Mouse (Mus musculus): ENCODE measurements around the gene Tcf19. TPM values are rescaled to one million over a fixed set of nuclear protein-coding genes. Genes with fewer than 3 reads are reported as not detected.
"Not testable (repeated sequence)": the region's sequence is repeated elsewhere in the genome, so short reads cannot be mapped to it uniquely, and the experiment has no call there.

Tcf19 gene
- polyA plus RNA-seq, 3 experiments from 2014 or later, result 16.6 to 68.4 (median 21.5) TPM

DNA sequence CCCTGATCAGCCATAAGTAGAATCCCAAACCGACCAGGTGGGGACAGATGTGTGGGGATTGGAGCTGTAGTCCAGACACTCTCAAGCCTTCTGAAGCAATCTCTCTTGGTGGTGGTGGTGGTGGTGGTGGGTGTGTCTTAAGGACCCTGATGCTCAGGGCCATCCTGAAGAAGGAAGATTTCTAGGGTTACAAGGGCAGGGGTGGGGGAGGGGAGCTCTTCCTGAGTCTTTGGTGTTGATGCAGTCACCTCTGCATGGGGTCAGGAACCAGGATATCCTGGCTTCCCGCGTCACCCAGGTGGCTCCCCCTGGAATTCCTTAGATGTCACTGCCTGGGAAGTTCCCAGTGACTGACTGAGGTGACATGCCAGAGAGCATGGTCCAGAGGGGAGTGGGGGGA, 15.7 kb upstream of the Tcf19 start:
- ATAC-seq, result no peak

DNA sequence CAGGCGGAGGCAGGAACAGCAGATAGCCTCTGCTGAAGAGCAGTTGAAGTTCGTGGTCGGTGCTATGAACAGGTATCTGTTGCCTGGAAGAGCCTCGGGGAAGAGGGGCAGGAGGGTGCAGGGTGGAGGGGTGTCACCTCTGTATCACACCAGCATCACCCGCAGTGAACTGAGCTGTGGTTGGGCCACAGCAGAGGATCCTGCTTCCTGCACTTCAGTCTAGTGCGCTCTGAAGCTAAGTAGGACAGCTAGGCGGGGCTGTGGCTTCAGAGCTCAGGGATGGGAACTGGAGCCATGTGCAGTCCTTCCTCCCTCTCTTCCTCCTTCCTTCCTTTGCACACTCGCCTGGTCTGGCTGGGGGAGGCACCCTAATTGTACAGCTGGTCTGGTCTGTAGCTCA, 10.0 kb upstream of the Tcf19 start:
- no peak for ATAC-seq

DNA sequence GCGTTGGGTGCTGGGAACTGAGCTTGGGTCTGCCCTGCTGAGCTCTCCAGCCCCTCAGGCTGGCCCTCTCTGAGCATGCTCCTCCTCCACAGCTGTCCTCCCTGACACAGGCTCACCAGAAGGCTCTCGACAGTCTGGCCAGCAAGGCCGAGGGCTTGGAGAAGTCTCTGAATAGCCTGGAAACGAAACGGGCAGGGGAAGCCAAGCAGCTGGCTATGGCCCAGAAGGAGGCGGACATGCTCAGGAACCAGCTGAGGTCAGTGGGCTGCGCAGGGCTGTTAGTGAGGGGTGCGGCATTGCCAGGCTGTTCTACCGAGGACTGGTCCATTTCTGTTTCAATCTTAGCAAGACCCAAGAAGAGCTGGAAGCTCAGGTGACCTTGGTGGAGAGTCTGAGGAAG, 7.7 kb upstream of the Tcf19 start:
- ATAC-seq, result no peak

DNA sequence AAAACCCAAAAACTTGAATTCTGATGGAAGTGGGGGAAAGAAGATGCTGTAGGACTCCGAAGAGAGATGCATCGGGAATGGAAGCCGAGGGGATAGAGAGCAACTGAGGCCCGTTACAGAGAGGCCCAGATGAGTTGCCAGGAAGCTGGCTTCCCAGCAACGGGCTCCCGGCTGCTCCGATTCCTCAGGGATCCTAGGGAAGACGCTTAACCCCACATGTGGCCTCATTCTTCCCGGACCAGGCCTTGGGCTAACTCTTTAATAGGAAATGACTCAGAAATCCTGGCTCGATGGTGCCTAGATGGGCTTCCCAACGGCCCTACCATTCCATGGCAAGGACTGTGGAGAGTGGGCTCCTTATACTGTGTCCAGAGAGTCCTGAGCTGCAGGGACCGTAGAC, 902 bp upstream of the Tcf19 start:
- no peak for ATAC-seq

DNA sequence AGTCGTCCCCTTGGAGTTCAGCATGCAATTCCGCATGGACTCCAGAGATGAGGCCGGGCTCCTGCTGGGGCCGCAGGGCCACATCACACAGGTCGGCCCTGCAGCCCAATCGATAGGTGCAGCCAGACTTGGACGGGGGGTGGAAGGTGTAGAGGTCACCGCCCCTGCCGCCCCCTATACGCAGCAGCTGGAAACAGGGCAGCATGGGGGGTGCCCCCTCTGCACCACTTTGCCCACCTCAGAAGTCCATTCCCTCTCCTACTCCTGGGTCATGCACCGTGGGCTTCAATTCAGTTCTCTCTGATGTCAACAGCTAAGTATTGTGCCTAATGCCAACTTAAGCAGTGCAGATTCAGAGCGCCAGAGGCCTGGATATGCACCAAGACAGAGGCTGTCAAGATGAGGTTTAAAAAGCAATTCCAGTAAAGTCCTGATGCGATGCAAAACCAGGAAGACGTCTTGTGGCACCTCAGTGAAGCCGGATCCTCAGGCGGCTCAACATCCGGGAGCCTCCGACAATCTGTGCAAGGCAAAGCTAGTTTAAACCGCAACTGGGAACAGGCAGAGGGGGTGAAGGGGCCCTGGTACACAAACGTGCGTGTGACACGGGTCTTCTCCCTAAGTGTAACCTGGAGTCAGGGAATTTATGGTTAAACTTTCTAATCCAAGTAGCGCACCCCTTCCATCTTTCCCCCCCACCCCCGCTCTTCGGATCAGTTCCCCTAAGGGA, 548 bp downstream of the Tcf19 start:
- peak; percentile 29 for ATAC-seq

DNA sequence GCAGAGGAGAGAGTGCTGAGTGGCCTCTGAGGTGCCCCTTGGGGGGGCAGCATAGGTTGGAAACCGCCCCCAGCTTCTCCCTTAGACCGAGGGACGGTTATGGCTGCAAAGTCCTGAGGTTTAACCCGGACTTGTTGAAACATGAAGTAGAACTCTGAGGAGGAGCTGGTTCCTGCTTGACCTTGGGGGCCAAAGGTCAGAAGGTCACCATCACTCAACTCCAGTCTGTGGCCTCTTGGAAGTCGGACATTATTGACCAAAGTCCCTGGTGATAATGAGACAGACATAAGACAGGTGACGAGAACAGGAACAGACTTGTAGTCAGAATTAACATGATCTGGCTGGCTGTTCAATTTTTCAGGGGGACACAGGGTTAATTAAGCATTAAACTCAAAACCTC, 1.9 kb downstream of the Tcf19 start:
- no peak for ATAC-seq

DNA sequence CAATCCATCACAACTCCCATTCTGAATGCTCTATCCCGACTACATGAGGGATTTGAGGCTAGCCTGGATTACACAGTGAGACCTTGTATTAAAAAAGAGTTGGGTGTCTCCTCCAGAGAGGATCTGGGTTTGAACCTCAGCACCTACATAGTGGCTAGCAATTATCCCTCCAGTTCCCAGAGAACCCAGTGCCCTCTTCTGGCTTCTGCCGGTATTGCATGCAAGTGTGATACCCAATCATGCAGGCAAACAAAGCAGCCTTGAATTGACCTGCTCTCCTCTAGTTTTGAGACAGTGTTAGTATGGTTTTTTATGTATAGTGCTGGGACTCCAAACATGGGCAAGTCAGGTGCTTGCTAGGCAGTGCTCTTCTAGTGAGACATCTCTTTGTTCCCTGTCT, 2.7 kb downstream of the Tcf19 start:
- no peak for ATAC-seq

DNA sequence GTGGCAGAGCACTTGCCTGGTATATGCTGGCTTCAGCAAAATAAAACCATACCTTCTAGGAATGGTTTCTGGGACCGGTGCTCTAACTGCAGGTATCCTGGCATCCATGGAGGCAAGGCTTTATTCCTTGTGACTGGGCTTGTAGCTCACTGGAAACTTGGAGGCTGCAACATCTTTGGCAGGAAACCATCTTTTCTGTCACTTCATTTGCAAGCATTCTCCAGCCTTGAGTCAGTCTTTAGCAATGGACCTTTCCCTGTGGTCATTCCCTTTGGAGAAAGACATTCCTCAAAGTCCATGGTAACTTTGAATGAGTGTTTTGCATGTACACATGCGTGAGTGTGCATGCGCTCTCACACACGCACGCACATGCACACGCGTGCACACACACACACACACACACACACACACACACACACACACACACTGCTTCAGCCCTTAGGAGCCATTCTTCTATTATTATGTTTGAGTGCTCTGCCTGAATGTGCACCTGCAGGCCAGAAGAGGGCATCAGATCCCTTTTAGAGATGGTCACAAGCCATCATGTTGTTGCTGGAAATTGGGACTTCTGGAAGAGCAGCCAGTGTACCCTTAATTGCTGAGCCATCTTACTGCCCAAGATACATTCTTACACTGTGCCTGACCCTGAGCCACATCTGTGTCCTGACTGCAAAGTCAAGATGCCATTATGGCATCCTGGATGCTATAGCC, 3.6 kb downstream of the Tcf19 start:
- no peak for ATAC-seq

DNA sequence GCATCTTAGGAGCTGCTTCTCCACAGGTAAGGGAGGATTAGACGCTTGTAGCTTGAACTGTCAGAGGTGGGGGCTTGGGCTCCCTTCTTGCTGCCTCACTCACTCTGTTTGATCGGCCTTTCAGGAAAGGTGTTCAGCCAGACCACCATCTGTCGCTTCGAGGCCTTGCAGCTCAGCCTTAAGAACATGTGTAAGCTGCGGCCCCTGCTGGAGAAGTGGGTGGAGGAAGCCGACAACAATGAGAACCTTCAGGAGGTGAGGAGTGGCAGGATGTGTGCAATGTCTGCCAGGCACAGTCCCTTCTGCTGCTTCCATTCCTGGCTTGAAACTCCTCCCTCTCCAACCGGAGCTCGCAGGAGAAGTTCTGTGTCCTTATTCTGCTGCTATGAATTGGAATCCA, 7.3 kb downstream of the Tcf19 start:
- peak; percentile 67 for ATAC-seq

DNA sequence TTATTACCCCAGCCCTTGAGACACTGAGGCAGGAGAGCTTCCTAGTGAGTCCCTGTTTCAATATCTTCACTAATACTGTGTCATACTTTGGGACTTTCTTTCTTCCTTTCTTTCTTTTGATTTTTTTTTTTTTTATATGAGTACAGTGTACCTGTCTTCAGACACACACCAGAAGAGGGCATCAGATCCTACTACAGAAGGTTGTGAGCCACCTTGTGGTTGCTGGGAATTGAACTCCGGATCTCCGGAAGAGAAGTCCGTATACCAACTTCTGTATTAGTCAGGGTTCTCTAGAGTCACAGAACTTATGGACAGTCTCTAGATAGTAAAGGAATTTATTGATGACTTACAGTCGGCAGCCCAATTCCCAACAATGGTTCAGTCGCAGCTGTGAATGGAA, 8.3 kb downstream of the Tcf19 start:
- not testable (repeated sequence) for ATAC-seq

DNA sequence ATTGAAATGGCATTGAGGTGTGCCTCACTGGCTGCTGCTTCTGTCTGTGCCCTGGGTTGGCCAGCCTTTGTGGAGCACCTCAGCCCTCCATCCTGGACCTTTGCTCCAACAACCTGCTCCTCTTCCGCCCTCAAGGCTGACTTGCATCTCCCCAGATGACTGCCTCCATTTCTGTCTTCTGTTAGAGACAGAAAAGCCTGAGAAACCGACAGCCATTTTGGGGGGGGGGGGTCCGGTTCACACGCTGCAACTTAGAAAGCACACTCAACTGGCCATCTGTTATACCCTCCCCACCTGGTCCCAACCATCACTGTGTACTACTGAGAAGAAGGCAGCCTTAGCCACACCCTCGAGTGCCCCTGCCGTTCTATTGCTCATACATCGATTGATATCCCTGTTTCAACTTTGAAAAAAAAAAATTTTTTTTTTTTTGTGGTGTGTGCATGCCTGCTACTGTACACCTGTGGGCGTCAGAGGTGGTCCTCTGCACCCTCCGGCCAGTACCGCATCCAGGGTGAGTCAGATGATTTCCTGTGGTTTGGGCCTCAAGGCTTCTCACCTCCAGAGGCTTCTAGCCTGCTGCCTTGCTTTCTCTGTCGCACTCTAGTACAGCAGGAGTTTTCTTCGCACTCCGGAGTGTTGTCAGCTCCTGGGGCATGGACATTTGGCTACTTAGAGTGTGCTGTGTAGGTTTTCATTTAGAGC, 8.9 kb downstream of the Tcf19 start:
- ATAC-seq, result no peak

DNA sequence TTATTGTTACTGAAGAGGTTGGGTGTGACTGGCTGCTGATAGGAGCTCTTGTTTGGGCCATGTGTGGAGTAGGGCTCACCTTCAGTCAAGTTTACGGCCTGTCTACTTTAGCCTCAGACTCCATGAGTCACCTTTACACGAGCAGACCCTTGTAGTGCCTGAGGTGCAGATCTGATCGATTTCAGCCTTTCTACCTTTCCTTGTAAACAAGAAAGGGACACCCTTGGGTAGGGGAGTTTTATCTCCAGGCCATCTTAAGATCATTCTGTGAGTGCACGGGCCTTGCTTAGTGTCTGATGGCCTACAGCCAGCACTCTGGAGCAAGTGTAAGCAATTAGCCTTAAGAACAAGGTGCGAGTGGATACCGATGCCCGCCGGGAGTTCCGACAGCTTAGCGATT, 9.7 kb downstream of the Tcf19 start:
- no peak for ATAC-seq

DNA sequence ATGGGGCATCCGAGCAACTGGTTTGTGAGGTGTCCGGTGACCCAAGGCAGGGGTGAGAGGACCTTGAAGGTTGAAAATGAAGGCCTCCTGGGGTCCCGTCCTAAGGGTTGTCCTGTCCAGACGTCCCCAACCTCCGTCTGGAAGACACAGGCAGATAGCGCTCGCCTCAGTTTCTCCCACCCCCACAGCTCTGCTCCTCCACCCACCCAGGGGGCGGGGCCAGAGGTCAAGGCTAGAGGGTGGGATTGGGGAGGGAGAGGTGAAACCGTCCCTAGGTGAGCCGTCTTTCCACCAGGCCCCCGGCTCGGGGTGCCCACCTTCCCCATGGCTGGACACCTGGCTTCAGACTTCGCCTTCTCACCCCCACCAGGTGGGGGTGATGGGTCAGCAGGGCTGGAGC, 10.8 kb downstream of the Tcf19 start, which contains the start of gene Pou5f1:
Pou5f1 (plus strand) TSS at position 243 of the 400 bp plus-strand sequence.
- no peak for ATAC-seq

DNA sequence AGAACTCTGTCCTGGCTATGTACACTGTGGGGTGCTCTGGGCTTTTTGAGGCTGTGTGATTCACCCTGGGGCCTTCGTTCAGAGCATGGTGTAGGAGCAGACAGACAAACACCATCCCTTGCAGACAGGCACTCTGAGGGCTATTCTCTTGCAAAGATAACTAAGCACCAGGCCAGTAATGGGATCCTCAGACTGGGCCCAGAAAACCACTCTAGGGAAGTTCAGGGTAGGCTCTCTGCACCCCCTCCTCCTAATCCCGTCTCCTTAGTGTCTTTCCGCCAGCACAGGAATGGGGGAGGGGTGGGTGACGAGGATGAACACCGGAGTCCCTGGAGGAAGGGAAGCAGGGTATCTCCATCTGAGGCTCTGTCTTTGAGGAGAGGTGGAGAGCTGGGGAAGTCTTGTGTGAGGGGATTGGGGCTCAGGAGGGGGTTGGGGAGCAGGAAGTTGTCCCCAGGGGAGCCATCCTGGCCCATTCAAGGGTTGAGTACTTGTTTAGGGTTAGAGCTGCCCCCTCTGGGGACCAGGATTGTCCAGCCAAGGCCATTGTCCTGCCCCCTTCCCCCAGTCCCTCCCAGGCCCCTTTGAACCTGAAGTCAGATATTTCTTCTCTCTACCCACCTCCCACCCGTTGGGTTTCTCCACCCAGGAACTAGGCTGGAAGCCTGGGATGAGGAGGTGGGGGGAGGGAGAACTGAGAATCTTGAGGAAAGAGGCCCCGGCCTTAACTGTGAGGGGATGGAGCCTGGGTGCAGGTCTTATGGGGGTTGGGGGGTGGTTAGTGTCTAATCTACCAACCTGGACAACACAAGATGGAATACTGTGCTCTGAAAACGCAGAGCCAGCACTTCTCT, 11.8 kb downstream of the Tcf19 start:
- ATAC-seq, result no peak

DNA sequence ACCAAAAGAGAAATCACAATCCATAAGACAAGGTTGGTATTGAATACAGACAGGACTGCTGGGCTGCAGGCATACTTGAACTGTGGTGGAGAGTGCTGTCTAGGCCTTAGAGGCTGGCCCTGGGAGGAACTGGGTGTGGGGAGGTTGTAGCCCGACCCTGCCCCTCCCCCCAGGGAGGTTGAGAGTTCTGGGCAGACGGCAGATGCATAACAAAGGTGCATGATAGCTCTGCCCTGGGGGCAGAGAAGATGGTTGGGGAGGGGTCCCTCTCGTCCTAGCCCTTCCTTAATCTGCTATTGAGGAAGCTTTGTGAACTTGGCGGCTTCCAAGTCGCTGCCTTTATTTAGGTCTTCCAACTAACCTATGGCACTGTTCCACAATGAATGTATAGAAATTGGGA, 12.8 kb downstream of the Tcf19 start:
- no peak for ATAC-seq

DNA sequence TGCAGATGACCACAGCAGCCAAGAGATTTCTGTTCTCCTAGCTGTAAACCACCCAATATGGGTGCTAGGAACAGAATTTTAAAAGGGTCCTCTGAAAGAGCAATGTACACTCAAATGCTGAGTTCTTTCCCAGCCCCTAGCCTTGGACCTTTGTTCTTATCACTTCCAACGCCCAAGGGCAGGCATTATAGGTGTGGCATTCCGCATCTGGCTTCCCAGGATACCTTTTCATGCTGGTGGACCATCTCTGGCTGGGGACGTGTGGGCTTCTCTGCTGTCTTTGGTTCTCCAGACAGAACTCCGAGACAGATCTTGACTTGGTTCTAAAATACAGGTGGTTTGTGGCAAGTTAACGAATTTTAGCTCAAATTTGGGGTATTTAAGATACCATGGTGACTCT, 13.9 kb downstream of the Tcf19 start:
- ATAC-seq, result no peak

DNA sequence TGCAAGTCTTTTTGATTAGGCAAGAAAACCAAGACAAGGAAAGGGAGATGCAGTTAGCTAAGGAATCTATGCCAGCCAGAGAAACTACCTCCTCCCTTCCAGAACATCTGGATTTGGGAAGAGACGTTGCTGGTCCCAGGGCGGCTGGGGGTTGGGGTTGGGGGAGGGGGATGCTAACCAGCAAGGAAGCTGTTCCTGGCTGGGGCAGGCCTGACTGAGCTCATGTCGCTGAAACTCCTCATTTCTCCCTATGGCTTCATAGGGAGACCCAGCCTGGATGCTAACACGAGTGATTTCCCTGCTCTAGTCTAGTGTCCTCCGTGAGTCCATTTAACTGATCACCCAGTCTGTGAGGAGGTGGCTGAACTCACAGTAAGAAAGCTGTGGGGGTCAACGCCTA, 14.4 kb downstream of the Tcf19 start:
- no peak for ATAC-seq

DNA sequence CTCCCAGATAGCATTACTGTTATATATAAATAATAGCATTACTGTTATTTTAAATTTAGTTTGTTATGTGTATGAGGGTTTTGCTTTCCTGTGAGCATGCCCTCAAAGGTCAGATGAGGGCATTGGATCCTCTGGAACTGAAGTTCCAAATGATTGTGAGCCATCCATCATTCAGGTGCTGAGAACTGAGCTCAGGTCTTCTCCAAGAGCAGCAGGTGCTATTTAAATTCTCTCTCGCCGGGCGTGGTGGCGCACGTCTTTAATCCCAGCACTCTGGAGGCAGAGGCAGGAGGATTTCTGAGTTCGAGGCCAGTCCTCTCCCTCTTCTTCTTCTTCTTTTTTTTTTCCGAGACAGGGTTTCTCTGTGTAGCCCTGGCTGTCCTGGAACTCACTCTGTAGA, 19.5 kb downstream of the Tcf19 start:
- ATAC-seq, result no peak

DNA sequence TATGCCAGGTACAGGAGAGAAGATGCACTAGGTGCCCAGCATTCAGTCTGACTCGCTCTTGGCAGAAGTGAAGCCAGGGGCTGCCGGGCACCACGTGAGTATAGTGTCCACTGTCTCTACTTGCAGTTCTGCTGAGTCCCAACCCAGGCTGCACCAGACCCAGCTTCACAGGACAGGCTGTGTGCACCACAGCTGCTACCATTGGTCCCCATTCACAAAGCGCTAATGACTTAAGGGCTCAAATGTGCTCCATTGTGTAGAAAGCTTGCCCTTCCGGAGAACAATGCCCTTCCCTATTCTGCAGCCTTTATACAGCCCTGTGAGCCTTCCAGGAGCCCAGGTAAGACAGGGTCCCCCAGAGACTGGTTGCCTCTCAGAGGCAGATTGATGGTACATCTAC, 26.3 kb downstream of the Tcf19 start:
- no peak for ATAC-seq

DNA sequence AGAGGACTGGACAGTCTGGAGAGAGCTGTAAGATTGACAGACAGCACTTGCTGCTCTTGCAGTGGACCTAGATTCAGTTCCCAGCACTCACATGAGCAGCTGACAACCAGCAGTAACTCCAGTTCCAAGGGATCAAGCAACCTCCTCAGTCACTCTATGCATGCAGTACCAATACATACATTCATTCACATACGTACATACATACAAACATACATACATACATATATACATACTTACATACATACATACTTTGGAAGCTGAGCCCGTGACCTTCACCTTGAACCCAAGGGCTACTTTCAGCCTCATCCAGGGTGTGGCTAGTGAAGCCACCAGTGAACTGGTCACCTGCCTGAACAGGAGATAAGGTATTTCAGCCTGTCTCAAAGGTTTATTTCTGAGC, 28.6 kb downstream of the Tcf19 start:
- ATAC-seq, result no peak

DNA sequence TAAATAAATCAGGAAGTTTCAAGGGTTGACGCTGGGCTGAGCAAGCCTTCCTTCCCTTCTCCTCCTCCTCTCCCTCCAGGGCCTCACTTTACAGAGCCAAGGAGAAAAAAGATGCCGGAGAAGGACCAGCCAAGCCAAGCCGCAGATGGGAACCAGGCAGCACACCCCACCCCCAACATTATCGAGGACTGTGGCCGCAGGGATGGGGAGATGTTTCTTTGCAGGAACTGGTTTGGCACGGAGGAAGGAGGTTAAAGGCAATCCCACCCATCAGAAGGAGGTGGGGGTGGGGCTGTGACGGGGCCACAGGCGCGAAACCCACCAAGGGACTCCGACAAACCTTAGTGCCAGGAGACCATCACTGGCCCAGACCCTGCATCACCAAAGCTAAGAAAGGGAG, 29.9 kb downstream of the Tcf19 start:
- ATAC-seq, result no peak

DNA sequence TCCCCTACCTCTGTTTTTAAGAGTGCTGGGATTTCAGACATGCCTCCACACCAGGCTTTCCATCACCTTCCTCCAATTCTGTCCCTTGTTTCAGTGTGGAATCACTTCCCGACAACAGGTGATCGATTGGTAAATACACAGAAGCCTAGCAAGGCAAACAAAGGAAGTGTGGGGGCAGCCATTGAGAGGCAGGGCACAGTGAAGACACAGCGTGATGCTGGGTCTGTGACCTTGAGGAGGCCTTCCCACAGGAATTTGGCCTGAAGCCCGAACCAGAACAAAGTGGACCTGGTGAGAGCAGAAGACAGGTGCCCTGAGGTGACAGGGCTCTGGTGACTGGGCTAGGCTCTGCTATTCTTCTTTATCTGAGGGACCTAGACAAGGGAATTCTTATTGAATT, 30.9 kb downstream of the Tcf19 start:
- ATAC-seq, result no peak

DNA sequence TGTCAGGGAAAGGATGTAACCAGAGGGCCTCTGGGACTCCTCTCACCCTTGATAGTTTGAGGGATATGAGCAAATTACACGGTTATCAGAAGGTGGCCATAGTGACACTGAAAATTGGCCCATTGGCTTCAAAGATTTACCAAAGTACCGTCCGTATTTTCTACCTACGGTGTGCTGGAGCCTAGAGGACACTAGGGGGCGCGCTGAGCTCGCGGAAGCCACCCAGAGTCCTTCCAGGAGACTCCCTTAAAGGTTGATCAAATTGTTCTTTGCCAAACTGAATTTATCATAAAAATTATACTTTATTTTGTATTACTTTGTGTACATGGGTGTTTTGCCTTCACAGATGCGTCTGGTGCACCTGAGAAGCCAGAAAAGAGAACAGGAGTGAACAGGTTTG, 32.6 kb downstream of the Tcf19 start:
- no peak for ATAC-seq

Data from inflammation-experienced regulatory T-cells, adult 6 months (primary cell).